Mouse (Mus musculus) kidney, postnatal 0 days (tissue): Measurements from ENCODE around the gene Gpx7. TPM values are rescaled to one million over a fixed set of nuclear protein-coding genes. Genes with fewer than 3 reads are reported as not detected.

Experiments used
- ATAC-seq: fragments of 200-750 bp; cut with Nextera tagmentation; replicated peaks from 2 replicates; pipeline ENCODE4 v1.8.0; 2017; ENCODE audit warnings: low read depth, moderate number of reproducible peaks, moderate TSS enrichment, moderate library complexity; ENCODE audit not compliant: low FRiP score
- DNase-seq: peaks from one replicate; pipeline ENCODE4 v3.0.0-alpha.2; 2016; ENCODE audit warnings: low spot score
- H3K27ac ChIP-seq: fragments of 300-500 bp; sonication (generic); 2 replicates; pipeline ENCODE4 v1.5.1; 2014; ENCODE audit warnings: mild to moderate bottlenecking
- H3K27me3 ChIP-seq: fragments of 300-500 bp; sonication (generic); 2 replicates; pipeline ENCODE4 v1.6.1; 2014; ENCODE audit warnings: low read length, mixed read lengths; ENCODE audit not compliant: insufficient read depth
- H3K36me3 ChIP-seq: fragments of 300-500 bp; sonication (generic); 2 replicates; pipeline ENCODE4 v1.6.1; 2014; ENCODE audit warnings: low read length, mixed read lengths; ENCODE audit not compliant: insufficient read depth
- H3K4me1 ChIP-seq: fragments of 300-500 bp; sonication (generic); replicated peaks from 2 replicates; pipeline ENCODE4 v1.6.1; 2014; ENCODE audit warnings: antibody characterized with exemption, low read length, mixed read lengths; ENCODE audit not compliant: insufficient read depth
- H3K4me2 ChIP-seq: fragments of 300-500 bp; sonication (generic); 2 replicates; pipeline ENCODE4 v1.6.1; 2014; ENCODE audit warnings: mild to moderate bottlenecking, low read length, moderate library complexity, mixed read lengths
- H3K4me3 ChIP-seq: fragments of 300-500 bp; sonication (generic); replicated peaks from 2 replicates; pipeline ENCODE4 v1.5.1; 2014; ENCODE audit warnings: low read depth, low read length
- H3K9ac ChIP-seq: fragments of 300-500 bp; sonication (generic); 2 replicates; pipeline ENCODE4 v1.6.1; 2014; ENCODE audit warnings: low read depth, low read length
- H3K9me3 ChIP-seq: fragments of 300-500 bp; sonication (generic); replicated peaks from 2 replicates; pipeline ENCODE4 v1.6.1; 2016; ENCODE audit warnings: low read length, inconsistent platforms, mixed read lengths
- CTCF ChIP-seq: IDR thresholded peaks from 2 replicates; pipeline ENCODE4 v1.5.1; 2016; ENCODE audit warnings: antibody characterized with exemption, low read depth, mild to moderate bottlenecking, moderate library complexity
- WGBS: fragments of 180-500 bp; shearing (Covaris S2); extraction: QIAGEN DNeasy Blood & Tissue Kit; methylation state at CpG from one replicate; pipeline ENCODE4 v1.1.7; 2014; 5-methylcytosine and 5-hydroxymethylcytosine counted together
- polyA plus RNA-seq: library from polyadenylated mRNA; unstranded; fragments of >200 nt; fragmentation: Nextera tagmentation; extraction: Ambion mirVana; gene quantifications from 2 replicates; pipeline ENCODE4 v1.2.1, GENCODE M21; 2015

Gene Gpx7
- polyA plus RNA-seq, 1 experiment from 2014 or later: 60.4 TPM

- ATAC-seq (no peak), DNase-seq (no peak)
- Histone ChIP-seq H3K9me3 (no peaks in the 10 kb centered on the region), H3K36me3 (no peaks in the 10 kb centered on the region), H3K27me3 (no peaks in the 10 kb centered on the region), H3K4me3 (no peak overlapping the region), H3K9ac (no peak overlapping the region), H3K27ac (no peak overlapping the region), H3K4me2 (no peak overlapping the region), H3K4me1 (no peaks in the 10 kb centered on the region)
- TF ChIP-seq CTCF: no peak
- 60% methylated on average over 11 of the region's 11 CpGs for WGBS
Observed at GRCm38 (mm10) chr4:108427719-108428340, 21.1 kb upstream of the Gpx7 start.

- Histone ChIP-seq H3K27me3 (no peaks in the 10 kb centered on the region), H3K9ac (no peak overlapping the region), H3K36me3 (no peaks in the 10 kb centered on the region), H3K27ac (no peak overlapping the region), H3K4me1 (no peaks in the 10 kb centered on the region), H3K4me2 (no peak overlapping the region), H3K9me3 (no peaks in the 10 kb centered on the region), H3K4me3 (no peak overlapping the region)
- WGBS: 52% methylated on average over 2 of the region's 2 CpGs
- no peak for ATAC-seq
- TF ChIP-seq CTCF: no peak
- DNase-seq: no peak
Observed at GRCm38 (mm10) chr4:108424587-108424986, 17.8 kb upstream of the Gpx7 start.

GRCm38 (mm10) chr4:108407621-108408020 is 860 bp upstream of the Gpx7 start:
- Histone ChIP-seq H3K27ac (no peak overlapping the region), H3K9me3 (no peaks in the 10 kb centered on the region), H3K4me1 (peaks cover 20% of the 10 kb centered on the region), H3K4me3 (no peak overlapping the region), H3K9ac (no peak overlapping the region), H3K4me2 (no peak overlapping the region), H3K36me3 (no peaks in the 10 kb centered on the region), H3K27me3 (no peaks in the 10 kb centered on the region)
- no peak for ATAC-seq
- DNase-seq: no peak
- 34% methylated on average over 8 of the region's 8 CpGs for WGBS
- TF ChIP-seq CTCF: no peak

- H3K9ac ChIP-seq: peak overlapping the region; percentile 73
- DNase-seq (peak; percentile 76), ATAC-seq (peak; percentile 79)
- H3K4me2 ChIP-seq: peak overlapping the region; percentile 73
- H3K9me3 ChIP-seq: no peaks in the 10 kb centered on the region
- peak overlapping the region; percentile 42 for H3K4me3 ChIP-seq
- TF ChIP-seq CTCF: no peak
- peaks cover 20% of the 10 kb centered on the region for H3K4me1 ChIP-seq
- 2% methylated on average over 49 of the region's 52 CpGs for WGBS
- no peaks in the 10 kb centered on the region for H3K27me3 ChIP-seq
- 0 out of 2 replicates have a peak, but pooled peaks cover 2% of the 10 kb centered on the region for H3K36me3 ChIP-seq
- peak overlapping the region; percentile 81 for H3K27ac ChIP-seq
Observed at GRCm38 (mm10) chr4:108406138-108406860, 462 bp downstream of the Gpx7 start.

GRCm38 (mm10) chr4:108405766-108406137 is 1.0 kb downstream of the Gpx7 start:
- no peak for TF ChIP-seq CTCF
- DNase-seq (peak; percentile 78), ATAC-seq (peak; percentile 81)
- Histone ChIP-seq H3K4me3 (peak overlapping the region; percentile 42), H3K36me3 (0 out of 2 replicates have a peak, but pooled peaks cover 2% of the 10 kb centered on the region), H3K4me1 (peaks cover 20% of the 10 kb centered on the region), H3K4me2 (peak overlapping the region; percentile 73), H3K9me3 (no peaks in the 10 kb centered on the region), H3K27me3 (no peaks in the 10 kb centered on the region), H3K9ac (peak overlapping the region; percentile 73; the same call in 1 of the 2 replicates), H3K27ac (peak overlapping the region; percentile 81)
- 60% methylated on average over 3 of the region's 3 CpGs for WGBS

- Histone ChIP-seq H3K36me3 (0 out of 2 replicates have a peak, but pooled peaks cover 2% of the 10 kb centered on the region), H3K9ac (no peak overlapping the region), H3K27ac (no peak overlapping the region), H3K4me1 (peaks cover 20% of the 10 kb centered on the region), H3K27me3 (no peaks in the 10 kb centered on the region), H3K4me3 (no peak overlapping the region), H3K4me2 (no peak overlapping the region), H3K9me3 (no peaks in the 10 kb centered on the region)
- DNase-seq (no peak), ATAC-seq (no peak)
- no peak for TF ChIP-seq CTCF
- 84% methylated on average over 8 of the region's 8 CpGs for WGBS
Observed at GRCm38 (mm10) chr4:108403861-108404635, 2.7 kb downstream of the Gpx7 start.
